Mouse (Mus musculus) liver, embryonic 18 days (tissue): ENCODE measurements around the gene Med25. TPM values are rescaled to one million over a fixed set of nuclear protein-coding genes. Genes with fewer than 3 reads are reported as not detected.

Source experiments
- polyA plus RNA-seq: library from polyadenylated mRNA; depleted of rRNA; stranded (reverse); fragments of >200 nt; gene quantifications from 2 replicates; pipeline ENCODE4 v1.2.3, GENCODE M21; 2012; rRNA removed

Gene Med25
- 26.0 and 30.9 TPM in 2 replicates for polyA plus RNA-seq

DNA sequence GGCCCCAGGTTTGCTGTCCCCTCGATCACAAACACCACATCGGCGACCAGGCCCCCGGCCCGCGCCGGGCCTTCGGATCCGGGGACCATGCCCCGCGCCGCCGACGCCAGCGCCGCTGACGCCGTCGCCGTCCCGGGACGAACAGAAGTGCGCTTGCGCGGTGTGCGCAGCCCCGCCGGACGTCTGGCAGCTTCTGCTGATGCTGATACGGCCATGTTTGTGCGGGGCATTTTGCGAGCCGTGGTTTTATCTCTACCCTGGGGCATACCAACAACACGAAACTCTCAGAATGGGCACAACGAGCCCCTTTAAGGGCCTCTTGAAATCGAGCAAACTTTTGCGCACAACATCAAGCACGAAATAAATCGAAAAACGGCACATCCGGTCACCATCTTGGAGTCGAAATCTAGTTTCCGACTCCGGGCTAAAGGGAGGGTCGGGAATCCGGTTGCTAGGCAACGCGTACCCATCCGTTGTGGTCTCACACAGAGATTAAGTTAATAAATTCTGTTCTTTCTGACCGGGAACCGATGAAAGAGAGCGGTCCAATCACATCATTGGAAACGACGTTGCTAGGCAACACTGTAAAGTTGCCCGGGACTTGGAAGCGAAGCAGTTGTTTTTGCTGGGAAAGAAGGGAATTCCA, at the start of gene Med25:
TSS of gene Med25 (minus strand) at position 437 of the 646 bp plus-strand sequence.

DNA sequence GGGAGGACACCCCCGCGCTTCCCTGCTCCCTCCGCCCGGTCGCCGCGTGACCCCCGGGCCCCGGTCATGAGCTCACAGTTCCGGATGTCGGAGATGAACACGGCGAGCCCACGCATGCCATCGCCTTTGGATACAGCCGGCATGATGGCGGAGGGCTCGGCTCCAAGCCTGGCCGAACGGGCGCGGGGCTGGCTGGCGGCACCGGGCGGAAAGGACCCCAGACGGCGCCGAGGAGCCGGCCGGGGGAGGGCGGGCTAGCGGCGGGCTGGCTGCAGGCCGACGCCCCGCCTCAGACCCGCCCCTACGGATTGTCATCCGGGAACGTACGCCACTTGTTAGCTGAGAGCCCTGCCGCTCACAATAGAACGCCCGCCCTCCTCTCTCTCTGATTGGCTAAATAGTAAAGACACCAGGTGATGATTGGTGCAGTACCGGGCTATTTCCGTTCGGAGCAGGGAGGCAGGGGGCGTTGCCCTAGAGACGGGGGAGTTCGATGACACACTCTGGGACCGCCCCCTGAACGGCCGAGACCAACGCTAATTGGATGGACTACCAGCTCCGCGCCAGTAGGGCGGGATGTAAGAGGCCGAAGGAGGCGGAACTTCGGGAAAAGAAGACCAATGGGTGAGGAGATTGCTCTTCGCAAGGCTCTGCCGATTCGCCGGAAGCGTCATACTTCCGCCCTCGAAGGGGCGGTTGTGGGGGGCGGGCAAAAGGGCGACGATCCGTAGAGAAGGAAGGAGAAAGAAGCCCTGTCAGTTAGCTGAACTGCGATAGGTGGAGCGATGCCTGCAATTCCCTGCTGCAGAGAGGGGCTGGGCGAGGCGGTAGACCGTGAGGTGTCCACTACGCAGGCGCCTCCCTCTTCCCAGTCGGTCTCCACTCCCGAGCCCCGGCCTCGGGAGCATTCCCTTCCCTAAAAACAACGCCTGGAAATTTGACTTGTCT, 37.0 kb upstream of the Med25 start, which contains the start of gene Ap2a1:
TSS of gene Ap2a1 (minus strand) at position 293 of the 948 bp plus-strand sequence.

DNA sequence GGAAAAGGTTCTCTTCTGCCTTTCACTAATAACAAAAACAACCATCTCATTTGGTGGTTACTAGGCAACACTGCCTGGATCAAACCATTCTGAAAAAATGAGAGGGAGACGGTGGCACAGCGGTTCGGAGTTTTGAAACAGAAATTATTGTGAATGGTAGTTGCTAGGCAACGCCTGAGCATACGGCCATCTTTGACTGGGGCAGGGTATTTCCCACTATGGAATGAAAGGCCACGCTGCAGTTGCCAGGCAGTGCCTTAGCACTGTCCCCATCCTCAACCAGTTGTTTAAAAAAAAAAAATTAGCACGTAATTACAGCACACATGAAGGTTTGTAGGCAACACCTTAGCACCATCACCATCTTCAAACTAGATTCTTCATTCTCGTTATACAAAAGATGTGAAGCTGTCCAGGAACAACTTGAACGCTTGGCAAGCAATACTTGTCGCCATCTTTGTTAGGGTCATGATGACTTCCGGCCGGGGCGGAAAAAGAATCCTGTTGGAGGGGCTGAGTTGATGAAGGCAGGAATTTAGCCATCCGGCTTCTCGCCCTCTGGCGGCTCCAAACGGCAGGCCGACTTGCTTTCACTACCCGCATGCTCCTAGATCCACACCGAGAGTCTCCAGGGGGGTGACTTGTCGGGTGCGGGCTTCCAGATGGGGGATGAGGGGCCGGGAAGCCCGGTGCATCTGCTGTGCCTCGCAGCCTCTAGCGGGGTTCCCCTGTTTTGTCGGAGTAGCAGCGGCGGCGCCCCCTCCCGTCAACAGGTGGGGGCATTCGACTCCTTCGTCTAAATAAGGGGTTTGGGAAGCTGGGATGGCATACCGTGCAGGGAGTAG, 3.3 kb upstream of the Med25 start, which contains the start of gene Fuz:
TSS of gene Fuz (plus strand) at position 487 of the 842 bp plus-strand sequence.

DNA sequence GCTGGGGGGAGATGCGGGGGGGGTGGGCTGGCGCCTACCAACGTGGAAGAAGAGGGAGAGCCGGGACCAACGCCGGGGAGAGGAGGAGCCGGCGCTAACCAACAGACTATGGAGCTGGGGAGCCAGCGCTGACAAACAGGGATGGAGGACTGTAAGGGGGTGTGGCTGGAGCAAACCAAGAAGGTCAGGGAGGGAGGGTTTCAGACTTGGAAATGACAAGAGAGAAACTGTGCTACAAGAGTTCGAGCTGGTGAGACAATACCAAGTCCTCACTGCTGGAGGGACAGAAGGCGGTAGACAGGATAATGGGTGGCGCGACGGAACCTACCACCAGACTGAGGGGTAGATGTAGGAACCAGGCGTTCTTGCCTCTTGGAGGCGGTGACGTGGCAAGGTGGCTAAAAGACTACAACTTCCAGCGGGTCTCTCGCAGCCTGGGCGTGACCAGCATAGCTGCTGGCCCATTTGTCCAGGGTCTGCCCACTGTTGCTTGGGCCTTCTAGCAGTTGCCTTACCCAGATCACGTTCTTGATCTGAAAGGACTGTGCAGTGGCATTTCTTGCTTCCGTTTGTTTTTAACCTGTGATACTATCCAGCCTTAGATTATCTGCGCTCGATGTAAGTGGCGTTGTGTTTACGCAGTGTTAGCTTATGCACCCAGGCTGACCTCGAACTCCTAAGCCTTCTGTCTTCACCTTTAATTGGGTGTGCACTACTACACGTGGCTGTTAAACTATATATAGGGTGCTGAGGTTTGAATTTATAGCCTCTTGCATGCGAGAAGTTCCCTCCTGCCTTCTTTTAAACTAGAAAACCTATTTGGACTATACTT, 22.6 kb downstream of the Med25 start, which contains the start of gene Ptov1:
TSS of gene Ptov1 (minus strand) at position 92 of the 832 bp plus-strand sequence.

DNA sequence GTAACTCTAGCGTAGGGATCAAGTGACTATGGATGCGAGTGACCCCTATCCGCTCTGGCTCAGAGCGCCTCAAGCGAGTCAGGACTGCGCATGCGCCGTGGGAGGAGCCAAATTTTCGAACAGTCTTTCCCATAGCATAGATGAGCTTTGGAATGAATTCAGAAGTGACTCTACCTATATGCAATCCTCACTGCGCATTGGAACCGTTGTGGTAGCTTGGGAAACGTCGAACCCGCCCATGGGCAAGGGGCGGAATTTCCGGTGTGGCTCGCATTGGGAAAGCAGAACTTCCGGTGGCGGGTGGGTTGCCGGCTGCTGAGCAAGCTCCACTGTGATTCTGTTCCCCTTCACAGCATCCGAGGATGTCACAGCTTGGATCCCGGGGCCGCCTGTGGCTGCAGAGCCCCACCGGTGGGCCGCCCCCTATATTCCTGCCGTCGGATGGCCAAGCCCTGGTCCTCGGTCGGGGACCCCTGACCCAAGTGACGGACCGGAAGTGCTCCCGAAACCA, 35.4 kb downstream of the Med25 start, which contains the start of gene Pnkp:
TSS of gene Pnkp (plus strand) at position 98 of the 511 bp plus-strand sequence.

DNA sequence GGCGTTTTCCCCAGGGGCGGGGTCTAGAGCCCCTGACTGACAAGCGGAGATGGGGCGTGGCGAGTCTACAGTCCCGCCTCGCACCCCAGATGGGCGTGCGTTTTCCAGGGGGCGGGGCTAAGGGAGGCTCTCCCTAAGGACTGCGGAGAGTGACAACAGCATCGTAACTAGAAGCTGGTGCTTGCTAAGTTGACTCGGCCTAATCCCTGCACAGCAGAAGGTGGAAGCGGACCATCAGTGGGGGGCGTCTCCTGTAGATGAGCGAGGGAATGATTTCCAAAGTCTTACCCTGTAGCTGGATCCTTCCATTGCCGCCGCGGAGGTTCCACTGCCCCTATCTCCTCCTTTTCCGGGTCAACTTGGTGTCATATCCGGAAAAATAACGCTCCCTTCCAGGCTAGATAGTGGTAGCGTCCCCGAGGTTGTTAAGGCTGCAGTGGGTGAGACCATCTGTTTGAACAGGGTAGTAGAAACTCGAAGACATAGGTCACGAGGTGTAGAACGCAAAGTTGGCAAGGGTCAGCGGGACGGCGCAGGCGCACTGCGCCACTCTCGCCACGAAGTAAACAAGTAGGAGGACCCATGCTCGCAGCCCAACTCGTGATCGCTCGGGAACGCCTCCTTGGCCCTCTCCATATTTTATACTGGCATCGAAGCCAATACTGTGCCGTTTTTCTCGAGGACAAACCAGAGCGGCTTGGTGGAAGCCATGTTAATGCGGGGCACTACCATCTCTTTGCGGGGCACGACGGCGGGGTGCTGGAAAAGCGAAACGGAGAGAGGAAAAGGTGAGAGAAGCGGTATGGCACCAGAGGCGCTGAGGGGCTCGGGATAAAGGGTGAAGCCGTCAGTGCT, 43.7 kb downstream of the Med25 start, which contains the start of the genes Akt1s1 and Tbc1d17:
TSS of gene Akt1s1 (plus strand) at position 431 of the 855 bp plus-strand sequence.
TSS of gene Tbc1d17 (minus strand) at position 519 of the 855 bp plus-strand sequence.

Other genes starting within 250 kb of the Med25 start
- 0.77 and 0.95 TPM in 2 replicates for gene Myh14, start 221.9 kb downstream of the Med25 start, polyA plus RNA-seq
- not detected in 2 replicates for gene Izumo2, start 184.0 kb downstream of the Med25 start, polyA plus RNA-seq
- gene Vrk3, start 144.3 kb downstream of the Med25 start, polyA plus RNA-seq, result 18.9 and 21.4 TPM in 2 replicates
- 0.48 and 0.58 TPM in 2 replicates for gene Zfp473, start 141.7 kb downstream of the Med25 start, polyA plus RNA-seq
- gene Nup62, start 76.6 kb downstream of the Med25 start, polyA plus RNA-seq, result 20.2 and 22.4 TPM in 2 replicates
- gene Il4i1, start 76.3 kb downstream of the Med25 start, polyA plus RNA-seq, result 0.38 TPM in 2 replicates
- gene Atf5, start 76.1 kb downstream of the Med25 start, polyA plus RNA-seq, result 247 and 266 TPM in 2 replicates
- gene Akt1s1, start 43.7 kb downstream of the Med25 start, polyA plus RNA-seq, result 35.6 and 37.3 TPM in 2 replicates
- gene Tbc1d17, start 43.6 kb downstream of the Med25 start, polyA plus RNA-seq, result 21.1 and 23.3 TPM in 2 replicates
- gene Pnkp, start 35.6 kb downstream of the Med25 start, polyA plus RNA-seq, result 18.0 and 24.6 TPM in 2 replicates
- gene Ptov1, start 22.9 kb downstream of the Med25 start, polyA plus RNA-seq, result 48.6 and 56.2 TPM in 2 replicates
- gene Fuz, start 3.4 kb upstream of the Med25 start, polyA plus RNA-seq, result 6.4 and 7.8 TPM in 2 replicates
- 33.1 and 39.3 TPM in 2 replicates for gene Ap2a1, start 36.8 kb upstream of the Med25 start, polyA plus RNA-seq
- 0.02 TPM in 1 of 2 replicates, not detected in the other for gene Tsks, start 50.5 kb upstream of the Med25 start, polyA plus RNA-seq
- 2.3 and 2.6 TPM in 2 replicates for gene Cpt1c, start 82.1 kb upstream of the Med25 start, polyA plus RNA-seq
- gene Prmt1, start 93.9 kb upstream of the Med25 start, polyA plus RNA-seq, result 105 and 112 TPM in 2 replicates
- 50.0 and 54.3 TPM in 2 replicates for gene Irf3, start 104.9 kb upstream of the Med25 start, polyA plus RNA-seq
- gene Bcl2l12, start 106.0 kb upstream of the Med25 start, polyA plus RNA-seq, result 9.0 and 9.5 TPM in 2 replicates
- gene Scaf1, start 123.7 kb upstream of the Med25 start, polyA plus RNA-seq, result 13.5 and 17.4 TPM in 2 replicates
- 41.8 and 53.8 TPM in 2 replicates for gene Rras, start 125.2 kb upstream of the Med25 start, polyA plus RNA-seq
- 1.1 and 1.7 TPM in 2 replicates for gene Prr12, start 160.2 kb upstream of the Med25 start, polyA plus RNA-seq
- 24.0 and 24.4 TPM in 2 replicates for gene Nosip, start 169.7 kb upstream of the Med25 start, polyA plus RNA-seq
- 17.7 and 19.5 TPM in 2 replicates for gene Prrg2, start 170.0 kb upstream of the Med25 start, polyA plus RNA-seq
- gene Rcn3, start 199.5 kb upstream of the Med25 start, polyA plus RNA-seq, result 18.6 and 20.0 TPM in 2 replicates
- 64.9 and 71.1 TPM in 2 replicates for gene Fcgrt, start 211.1 kb upstream of the Med25 start, polyA plus RNA-seq
- 256 and 267 TPM in 2 replicates for gene Rps11, start 231.7 kb upstream of the Med25 start, polyA plus RNA-seq
- 1,073 and 1,547 TPM in 2 replicates for gene Rpl13a, start 236.0 kb upstream of the Med25 start, polyA plus RNA-seq
- gene Gm45713, start 243.5 kb upstream of the Med25 start, polyA plus RNA-seq, result 0.05 and 0.17 TPM in 2 replicates
- 7.5 and 8.3 TPM in 2 replicates for gene Flt3l, start 243.7 kb upstream of the Med25 start, polyA plus RNA-seq